Mouse (Mus musculus) heart, embryonic 11.5 days (tissue): ENCODE measurements around the gene Ska2. TPM values are rescaled to one million over a fixed set of nuclear protein-coding genes. Genes with fewer than 3 reads are reported as not detected.

ENCODE experiments used
- ATAC-seq: fragments of 200-750 bp; cut with Nextera tagmentation; replicated peaks from 2 replicates; pipeline ENCODE4 v1.8.0; 2017; ENCODE audit warnings: moderate library complexity; ENCODE audit not compliant: insufficient number of reproducible peaks, low FRiP score, low TSS enrichment
- H3K27ac ChIP-seq: fragments of 300-500 bp; sonication (generic); 2 replicates; pipeline ENCODE4 v1.5.1; 2014; ENCODE audit warnings: mild to moderate bottlenecking, low read depth, low read length
- H3K27me3 ChIP-seq: fragments of 300-500 bp; sonication (generic); 2 replicates; pipeline ENCODE4 v1.6.1; 2014; ENCODE audit warnings: mild to moderate bottlenecking, low read length, mixed read lengths; ENCODE audit not compliant: control insufficient read depth, insufficient read depth
- H3K36me3 ChIP-seq: fragments of 300-500 bp; sonication (generic); 2 replicates; pipeline ENCODE4 v1.6.1; 2014; ENCODE audit warnings: mild to moderate bottlenecking, low read length, moderate library complexity, mixed read lengths; ENCODE audit not compliant: control insufficient read depth, insufficient read depth
- H3K4me1 ChIP-seq: fragments of 300-500 bp; sonication (generic); 2 replicates; pipeline ENCODE4 v1.6.1; 2014; ENCODE audit warnings: low read length; ENCODE audit not compliant: control insufficient read depth, insufficient read depth
- H3K4me2 ChIP-seq: fragments of 300-500 bp; sonication (generic); 2 replicates; pipeline ENCODE4 v1.6.1; 2014; ENCODE audit warnings: mild to moderate bottlenecking, moderate library complexity
- H3K4me3 ChIP-seq: fragments of 300-500 bp; sonication (generic); 2 replicates; pipeline ENCODE4 v1.5.1; 2014; ENCODE audit warnings: low read depth, low read length
- H3K9ac ChIP-seq: fragments of 300-500 bp; sonication (generic); 2 replicates; pipeline ENCODE4 v1.6.1; 2014; ENCODE audit warnings: mild to moderate bottlenecking, low read depth, low read length, moderate library complexity
- H3K9me3 ChIP-seq: fragments of 300-500 bp; sonication (generic); replicated peaks from 2 replicates; pipeline ENCODE4 v1.6.1; 2016; ENCODE audit warnings: low read length; ENCODE audit not compliant: control insufficient read depth
- WGBS: fragments of 180-500 bp; shearing (Covaris S2); extraction: QIAGEN DNeasy Blood & Tissue Kit; methylation state at CpG from one replicate; pipeline ENCODE4 v1.1.7; 2014; ENCODE audit not compliant: insufficient replicate concordance; 5-methylcytosine and 5-hydroxymethylcytosine counted together
- polyA plus RNA-seq: library from polyadenylated mRNA; unstranded; fragments of >200 nt; fragmentation: Nextera tagmentation; extraction: Ambion mirVana; gene quantifications from 2 replicates; pipeline ENCODE4 v1.2.1, GENCODE M21; 2014

Ska2 gene
- polyA plus RNA-seq: 74.8 and 81.0 TPM in 2 replicates

DNA sequence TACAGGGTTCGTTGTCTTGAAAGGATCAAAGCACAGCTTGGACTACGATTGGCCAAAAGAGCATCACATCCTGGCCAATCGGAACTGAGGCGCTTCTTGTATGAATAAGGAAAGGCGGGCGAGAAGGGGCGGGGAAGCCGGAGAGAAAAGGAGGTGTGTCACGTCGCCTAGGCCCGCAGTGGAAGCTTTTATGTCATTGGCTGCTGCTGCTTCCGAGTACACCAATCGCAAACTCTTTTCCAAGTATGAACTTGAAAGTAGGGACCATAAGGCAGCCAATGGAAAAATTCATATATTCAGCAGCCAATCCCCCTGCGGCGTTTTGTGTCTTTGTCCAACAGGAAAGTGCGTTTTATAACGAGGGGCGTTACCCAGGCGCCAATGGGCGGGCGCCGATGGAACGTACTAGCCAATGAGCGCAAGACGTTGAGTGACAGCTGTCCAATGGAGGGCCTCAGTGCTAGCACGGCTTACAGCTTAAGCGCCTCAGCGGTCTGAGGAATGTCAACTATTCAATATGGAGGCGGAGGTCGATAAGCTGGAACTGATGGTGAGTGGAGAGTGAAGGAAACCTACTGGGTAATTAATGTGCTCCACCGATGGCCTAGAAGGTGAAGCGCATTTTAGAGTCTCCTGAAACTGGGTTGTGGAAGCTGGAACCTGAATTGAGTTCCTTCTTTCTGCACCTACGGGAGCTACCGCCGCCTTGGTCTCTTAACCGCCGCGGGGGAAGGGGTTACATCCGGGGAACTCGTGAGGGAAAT is at the start of gene Ska2:
TSS of gene Ska2 (plus strand) at position 480 of the 764 bp plus-strand sequence.
- 0% methylated on average over 40 of the region's 40 CpGs for WGBS
- Histone ChIP-seq H3K9me3 (no peaks in the 10 kb centered on the region), H3K4me3 (peak within 1 kb of the TSS; percentile 99), H3K4me2 (peak within 1 kb of the TSS; percentile 72), H3K27me3 (no peaks in the 10 kb centered on the region), H3K27ac (peak within 1 kb of the TSS; percentile 93), H3K36me3 (peaks cover 5% of the 10 kb centered on the region; the same call in 1 of the 2 replicates), H3K4me1 (peaks cover 11% of the 10 kb centered on the region), H3K9ac (peak within 1 kb of the TSS; percentile 92)
- peak; percentile 99 for ATAC-seq

- no peaks in the 10 kb centered on the region for H3K4me1 ChIP-seq
Observed at GRCm38 (mm10) chr11:87060410-87060809, 48.6 kb upstream of the Ska2 start.

GRCm38 (mm10) chr11:87062087-87062486 is 46.9 kb upstream of the Ska2 start:
- no peaks in the 10 kb centered on the region for H3K9me3 ChIP-seq
- 0 out of 2 replicates have a peak, but pooled peaks cover 3% of the 10 kb centered on the region for H3K36me3 ChIP-seq
- ATAC-seq: no peak
- 72% methylated on average over 3 of the region's 3 CpGs for WGBS
- H3K4me1 ChIP-seq: no peaks in the 10 kb centered on the region
- no peak overlapping the region for H3K9ac ChIP-seq
- no peaks in the 10 kb centered on the region for H3K27me3 ChIP-seq
- no peak overlapping the region for H3K4me3 ChIP-seq
- H3K4me2 ChIP-seq: no peak overlapping the region
- H3K27ac ChIP-seq: no peak overlapping the region

More at GRCm38 (mm10) chr11:87060410-87060809, 48.6 kb upstream of the Ska2 start:
- 93% methylated on average over 2 of the region's 2 CpGs for WGBS
- no peak overlapping the region for H3K27ac ChIP-seq
- H3K4me3 ChIP-seq: no peak overlapping the region
- H3K4me2 ChIP-seq: no peak overlapping the region
- no peak for ATAC-seq
- no peaks in the 10 kb centered on the region for H3K9me3 ChIP-seq
- no peak overlapping the region for H3K9ac ChIP-seq
- 0 out of 2 replicates have a peak, but pooled peaks cover 3% of the 10 kb centered on the region for H3K36me3 ChIP-seq
- no peaks in the 10 kb centered on the region for H3K27me3 ChIP-seq

- Histone ChIP-seq H3K4me3 (peak overlapping the region; percentile 59), H3K27me3 (no peaks in the 10 kb centered on the region), H3K9me3 (no peaks in the 10 kb centered on the region), H3K4me2 (peak overlapping the region; percentile 98), H3K27ac (peak overlapping the region; percentile 76), H3K4me1 (no peaks in the 10 kb centered on the region), H3K36me3 (peaks cover 5% of the 10 kb centered on the region), H3K9ac (peak overlapping the region; percentile 93)
- ATAC-seq: peak; percentile 49; the same call in 1 of the 2 replicates
- 1% methylated on average over 24 of the region's 24 CpGs for WGBS
Observed at GRCm38 (mm10) chr11:87073343-87073865, 35.6 kb upstream of the Ska2 start.

DNA sequence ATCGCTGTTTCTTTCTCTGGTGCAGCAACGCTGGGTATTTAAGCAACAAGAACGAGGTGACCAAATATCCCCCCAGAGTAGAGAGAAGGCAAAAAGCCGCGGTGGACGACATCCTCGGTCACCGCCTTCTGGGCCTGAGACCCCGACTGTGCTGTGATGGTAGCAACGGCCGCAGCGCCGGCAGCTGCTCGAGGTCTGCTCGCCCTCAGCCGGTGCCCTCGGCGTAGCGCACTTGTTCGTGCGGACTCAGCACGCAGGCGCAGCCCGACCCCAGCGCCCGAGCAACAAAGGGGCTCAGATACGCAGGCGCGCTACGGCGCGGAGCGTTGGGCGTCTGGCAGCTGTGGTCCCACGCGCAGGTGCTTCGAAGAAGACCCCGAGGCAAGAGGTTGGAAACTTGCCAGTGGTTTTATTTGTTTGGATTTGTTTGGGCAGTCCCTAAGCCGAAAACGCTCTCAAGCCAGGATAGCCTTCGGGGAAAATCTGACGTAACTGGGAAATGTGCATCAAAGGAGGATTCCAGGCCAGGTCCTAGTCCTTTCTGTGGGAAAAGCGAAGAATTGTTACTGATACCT is 35.1 kb upstream of the Ska2 start, which contains the start of gene Gdpd1:
TSS of gene Gdpd1 (minus strand) at position 197 of the 575 bp plus-strand sequence.
- Histone ChIP-seq H3K4me3 (peak within 1 kb of the TSS; percentile 59), H3K27me3 (no peaks in the 10 kb centered on the region), H3K9ac (peak within 1 kb of the TSS; percentile 93), H3K4me2 (peak within 1 kb of the TSS; percentile 98), H3K36me3 (peaks cover 5% of the 10 kb centered on the region), H3K4me1 (no peaks in the 10 kb centered on the region), H3K9me3 (no peaks in the 10 kb centered on the region), H3K27ac (peak within 1 kb of the TSS; percentile 76)
- ATAC-seq: peak; percentile 89
- 2% methylated on average over 43 of the region's 43 CpGs for WGBS

- WGBS: 81% methylated on average over 1 of the region's 1 CpGs
- H3K36me3 ChIP-seq: peaks cover 11% of the 10 kb centered on the region
- no peak for ATAC-seq
Observed at GRCm38 (mm10) chr11:87083712-87084111, 25.3 kb upstream of the Ska2 start.

GRCm38 (mm10) chr11:87085461-87085860 is 23.6 kb upstream of the Ska2 start:
- H3K9ac ChIP-seq: no peak overlapping the region
- peaks cover 19% of the 10 kb centered on the region for H3K4me1 ChIP-seq

More at GRCm38 (mm10) chr11:87083712-87084111, 25.3 kb upstream of the Ska2 start:
- Histone ChIP-seq H3K4me1 (peaks cover 19% of the 10 kb centered on the region), H3K4me2 (no peak overlapping the region), H3K9me3 (no peaks in the 10 kb centered on the region), H3K27ac (no peak overlapping the region), H3K27me3 (no peaks in the 10 kb centered on the region), H3K4me3 (no peak overlapping the region), H3K9ac (no peak overlapping the region)

GRCm38 (mm10) chr11:87086290-87086984 is 22.6 kb upstream of the Ska2 start, which contains the start of gene Smg8:
Gene Smg8 (minus strand): TSS chr11:87086774.
- 2% methylated on average over 43 of the region's 43 CpGs for WGBS
- Histone ChIP-seq H3K27ac (peak within 1 kb of the TSS; percentile 24), H3K36me3 (peaks cover 13% of the 10 kb centered on the region), H3K4me1 (peaks cover 19% of the 10 kb centered on the region), H3K9ac (peak within 1 kb of the TSS; percentile 83), H3K27me3 (no peaks in the 10 kb centered on the region), H3K4me3 (peak within 1 kb of the TSS; percentile 94), H3K9me3 (no peaks in the 10 kb centered on the region), H3K4me2 (peak within 1 kb of the TSS; percentile 88)
- peak; percentile 75 for ATAC-seq

More at GRCm38 (mm10) chr11:87085461-87085860, 23.6 kb upstream of the Ska2 start:
- Histone ChIP-seq H3K9me3 (no peaks in the 10 kb centered on the region), H3K27ac (no peak overlapping the region), H3K4me2 (peak overlapping the region; percentile 88), H3K4me3 (peak overlapping the region; percentile 94), H3K36me3 (peaks cover 11% of the 10 kb centered on the region), H3K27me3 (no peaks in the 10 kb centered on the region)
- WGBS: 87% methylated on average over 13 of the region's 13 CpGs
- no peak for ATAC-seq
